Mouse (Mus musculus): ENCODE data around the gene Itga1.

The Itga1 gene

GRCm38 (mm10) chr13:114987668-114988067 lies 114.1 kb downstream of the Itga1 start:
- DNase-seq (ENCODE audit: low spot score): no peak

GRCm38 (mm10) chr13:114987161-114987560 lies 114.6 kb downstream of the Itga1 start:
- DNase-seq (ENCODE audit: low spot score): no peak

DNA sequence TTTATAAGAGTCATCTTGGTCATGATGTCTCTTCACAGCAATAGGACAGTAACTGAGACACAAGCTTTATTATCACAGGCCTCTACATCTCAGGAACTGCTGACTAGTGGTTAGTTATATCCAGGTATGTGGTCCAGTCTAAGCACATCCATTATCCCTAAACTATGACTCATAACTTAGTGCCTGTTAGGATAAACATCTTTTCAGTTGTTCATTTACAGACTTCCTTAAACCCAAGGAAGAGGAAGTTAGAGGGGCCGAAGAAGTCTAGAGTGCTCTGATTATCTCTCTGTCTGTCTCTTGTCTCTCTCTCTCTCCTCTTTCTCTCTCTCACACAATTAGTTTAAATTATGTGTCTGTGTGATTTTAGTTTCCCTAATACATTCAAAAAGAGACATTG lies 117.1 kb downstream of the Itga1 start:
- DNase-seq (ENCODE audit: low spot score): no peak

DNA sequence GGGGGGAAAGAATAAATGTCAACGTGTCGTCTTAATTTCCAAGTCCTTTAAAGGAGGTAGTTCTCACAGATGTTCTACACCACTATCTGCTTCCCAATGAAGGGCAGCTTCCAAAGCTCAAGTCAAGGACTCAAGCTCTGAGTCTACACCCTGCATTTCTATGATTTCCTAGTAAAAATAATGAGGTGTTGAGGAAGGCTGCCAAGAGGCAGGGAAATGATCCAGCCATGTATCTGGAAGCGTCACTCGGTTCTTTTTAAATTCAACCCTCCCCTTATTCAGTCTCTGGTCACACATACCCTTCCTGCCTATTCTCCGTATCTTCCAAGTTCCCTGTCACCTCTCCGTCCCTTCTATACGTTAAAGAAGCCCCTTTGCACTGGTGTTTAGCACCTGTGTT lies 118.6 kb downstream of the Itga1 start:
- DNase-seq (ENCODE audit: low spot score): no peak

GRCm38 (mm10) chr13:114980831-114981419 lies 120.8 kb downstream of the Itga1 start:
- no peak for DNase-seq (ENCODE audit: low spot score)

- no peak for DNase-seq (ENCODE audit: low spot score)
Measured at GRCm38 (mm10) chr13:114974484-114975042, 127.2 kb downstream of the Itga1 start.

- no peak for DNase-seq (ENCODE audit: low spot score)
Measured at GRCm38 (mm10) chr13:114971905-114972304, 129.9 kb downstream of the Itga1 start.

DNA sequence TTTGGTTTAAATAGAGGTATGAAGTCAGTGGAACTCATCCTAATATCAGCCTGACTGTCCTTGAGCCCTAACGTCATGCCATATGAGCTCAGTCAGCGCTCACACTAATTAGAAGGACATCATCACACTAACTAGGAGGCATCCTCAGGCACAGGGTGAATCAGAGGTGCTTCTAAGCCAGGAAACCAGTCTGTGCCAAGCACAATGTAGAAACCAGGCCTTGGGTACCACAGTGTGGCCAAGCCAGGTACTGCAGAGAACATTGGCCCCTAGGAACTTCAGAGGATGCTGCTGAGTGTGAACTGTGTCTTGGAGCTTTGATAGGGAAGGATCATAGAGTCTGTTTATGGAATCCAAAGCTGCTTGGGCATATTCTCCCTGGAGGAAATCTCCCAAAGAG lies 137.5 kb downstream of the Itga1 start:
- DNase-seq (ENCODE audit: low spot score): no peak

DNA sequence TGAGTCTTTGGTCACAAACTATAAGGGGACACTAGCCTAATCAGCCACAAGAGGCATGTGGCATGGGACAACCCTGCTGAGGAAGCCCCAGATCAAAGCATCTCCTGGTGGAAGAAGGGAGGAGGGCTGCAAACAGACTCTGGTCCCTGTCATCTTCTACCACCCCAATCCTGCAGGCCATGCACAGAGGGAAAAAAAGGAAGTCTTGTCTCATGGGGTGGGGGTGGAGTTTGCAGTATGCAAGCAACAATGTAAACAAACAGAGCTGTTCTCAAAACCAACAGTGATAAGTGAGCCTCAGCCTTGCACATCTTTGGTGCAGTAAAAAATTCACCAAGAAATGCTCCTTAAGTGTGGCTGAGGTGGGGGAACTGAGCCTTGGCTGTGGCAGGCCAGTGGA lies 147.2 kb downstream of the Itga1 start:
- no peak for DNase-seq (ENCODE audit: low spot score)

GRCm38 (mm10) chr13:114933541-114933940 lies 168.2 kb downstream of the Itga1 start:
- DNase-seq (ENCODE audit: low spot score): no peak

DNA sequence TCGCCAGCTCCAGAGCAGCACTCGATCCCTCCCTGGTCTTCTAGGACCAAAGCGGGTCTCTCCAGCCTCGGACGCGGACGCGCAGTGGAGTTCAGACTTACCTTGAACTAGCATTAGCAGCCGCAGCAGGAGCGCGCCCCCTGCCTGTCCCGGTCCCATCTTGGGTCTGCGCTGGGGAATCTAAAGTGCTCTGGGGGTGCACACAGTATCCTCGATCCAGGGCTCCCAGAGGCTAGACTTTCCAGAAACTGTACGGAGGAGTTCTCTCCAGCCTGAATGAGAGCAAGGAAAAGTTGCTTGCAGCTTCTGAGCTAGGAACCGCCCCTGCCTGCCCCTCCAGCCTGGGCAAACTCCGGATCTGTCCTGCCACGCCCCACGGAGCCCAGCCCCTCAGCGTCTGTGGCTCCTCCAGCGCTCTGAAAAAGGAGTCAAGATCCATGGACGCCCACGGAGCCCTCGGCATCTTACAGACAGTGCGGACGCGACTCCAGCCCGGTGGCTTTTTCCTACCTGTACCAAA lies 169.9 kb downstream of the Itga1 start, which contains the start of gene Itga2:
TSS of gene Itga2 (minus strand) at position 326 of the 520 bp plus-strand sequence.
- peak; percentile 27 for DNase-seq (ENCODE audit: low spot score)

- DNase-seq (ENCODE audit: low spot score): no peak
Measured at GRCm38 (mm10) chr13:114930996-114931649, 170.6 kb downstream of the Itga1 start.

DNA sequence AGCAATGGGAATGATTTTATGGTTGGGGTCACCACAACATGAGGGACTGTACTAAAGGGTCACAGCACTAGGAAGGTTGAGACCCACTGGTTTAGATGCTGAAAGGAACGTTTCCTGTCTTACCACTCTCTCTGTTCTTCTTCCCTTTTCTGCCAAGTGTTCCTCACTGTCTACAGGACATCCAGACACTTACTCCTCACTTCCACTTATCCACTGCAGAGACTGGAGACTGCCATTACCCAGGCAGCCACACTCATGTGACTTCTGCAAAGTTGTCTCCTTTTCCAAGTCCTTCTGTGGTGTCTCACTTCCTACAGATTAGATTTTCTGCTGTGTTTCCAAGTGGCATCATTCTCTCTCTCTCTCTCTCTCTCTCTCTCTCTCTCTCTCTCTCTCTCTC lies 177.0 kb downstream of the Itga1 start:
- DNase-seq (ENCODE audit: low spot score): no peak

DNA sequence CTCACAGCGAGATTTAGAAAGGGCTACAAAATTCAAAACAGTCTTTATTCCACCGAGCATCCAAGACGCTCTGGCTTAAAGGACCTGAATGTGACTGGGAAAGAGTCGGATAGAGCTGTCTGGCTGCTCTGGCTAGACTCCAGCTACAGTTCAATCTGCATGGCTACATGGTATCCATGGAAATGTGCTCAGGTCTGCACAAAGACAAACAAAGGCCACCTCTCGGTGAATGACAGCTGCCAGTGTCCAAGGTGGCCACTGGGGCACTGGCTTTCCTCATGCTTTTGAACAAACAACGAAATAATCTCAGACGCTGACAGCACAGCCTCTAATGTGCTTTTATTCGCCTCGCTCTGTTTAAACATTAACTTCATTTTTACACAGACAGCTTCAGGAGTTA lies 178.4 kb downstream of the Itga1 start:
- DNase-seq (ENCODE audit: low spot score): no peak

- no peak for DNase-seq (ENCODE audit: low spot score)
Measured at GRCm38 (mm10) chr13:114915767-114916166, 186.0 kb downstream of the Itga1 start.

DNA sequence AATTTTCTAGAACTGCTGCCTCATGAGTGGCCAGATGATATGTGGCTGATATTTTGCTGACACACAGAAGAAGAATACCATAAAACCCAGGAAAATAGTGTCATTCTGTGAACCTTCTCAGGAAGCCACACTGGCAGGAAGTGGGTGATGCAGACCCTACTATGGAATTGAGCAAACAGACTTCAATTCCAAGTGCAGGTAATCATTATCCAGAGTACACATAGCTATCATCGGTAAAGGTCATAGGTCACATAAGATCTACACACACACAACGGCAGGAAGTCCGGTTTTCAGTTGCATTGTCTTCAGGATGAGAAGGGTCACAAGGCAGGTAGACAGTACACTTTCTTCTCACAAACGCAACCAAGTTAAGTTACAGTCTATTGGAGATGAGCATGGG lies 186.8 kb downstream of the Itga1 start:
- DNase-seq (ENCODE audit: low spot score): no peak

- DNase-seq (ENCODE audit: low spot score): no peak
Measured at GRCm38 (mm10) chr13:114914559-114914958, 187.2 kb downstream of the Itga1 start.

DNA sequence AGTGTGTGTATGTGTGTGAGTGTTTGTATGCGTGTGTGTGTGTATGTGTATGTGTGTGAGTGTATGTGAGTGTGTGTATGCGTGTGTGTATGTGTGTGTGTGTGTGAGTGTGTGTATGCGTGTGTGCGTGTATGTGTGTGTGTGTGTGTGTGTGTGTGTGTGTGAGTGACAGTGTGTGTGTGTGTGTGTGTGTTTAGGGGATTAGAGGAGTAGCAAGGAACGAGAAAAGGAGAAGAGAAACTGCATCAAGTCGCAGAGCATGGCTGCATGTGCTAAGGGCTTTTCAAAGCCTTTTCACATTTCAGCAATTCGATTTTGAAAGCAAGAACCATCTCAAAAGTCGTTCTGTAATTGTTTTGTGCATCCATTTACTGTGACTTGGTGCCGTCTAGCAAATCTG lies 191.1 kb downstream of the Itga1 start:
- no peak for DNase-seq (ENCODE audit: low spot score)

DNA sequence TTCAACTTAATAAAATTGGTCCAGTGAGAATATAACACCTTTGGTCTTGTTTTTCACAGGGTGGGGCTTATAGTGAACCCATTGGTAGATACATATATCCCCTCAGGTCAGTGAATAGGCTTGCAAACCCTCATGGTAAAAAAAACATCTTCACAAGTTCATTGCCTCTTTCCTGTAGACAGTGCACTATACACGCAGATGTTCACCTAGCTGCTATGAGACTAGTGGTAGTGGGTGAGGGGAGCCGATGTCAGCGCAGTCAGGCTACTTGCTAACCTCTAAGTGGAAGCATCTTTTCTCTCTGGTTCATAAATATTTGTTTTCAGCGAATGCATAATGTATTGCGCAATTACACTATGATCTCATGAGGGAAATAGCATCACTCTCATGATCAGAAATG lies 192.2 kb downstream of the Itga1 start:
- no peak for DNase-seq (ENCODE audit: low spot score)

DNA sequence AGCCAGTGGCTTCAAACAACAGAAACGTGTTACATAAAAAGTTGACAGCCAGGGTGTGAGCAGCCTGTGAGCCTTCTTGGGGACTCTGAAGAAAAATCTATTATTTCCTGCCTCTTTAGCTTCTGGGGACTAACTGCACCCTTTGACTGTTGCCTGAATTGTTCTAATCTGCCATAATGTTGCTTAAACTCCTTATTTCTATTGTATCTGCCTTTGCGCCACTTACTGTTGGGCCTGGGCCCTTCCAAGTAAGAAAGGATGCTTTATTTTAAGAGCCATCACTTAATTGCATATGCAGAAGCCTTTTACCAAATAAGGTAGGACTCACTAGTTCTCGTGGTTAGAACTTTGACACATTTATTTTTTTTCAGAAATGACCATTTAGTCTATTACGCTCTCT lies 193.9 kb downstream of the Itga1 start:
- DNase-seq (ENCODE audit: low spot score): no peak

Data from urinary bladder, postnatal 10 days (tissue).